Mouse (Mus musculus): ENCODE results near the gene Kbtbd12.

Gene Kbtbd12

DNA sequence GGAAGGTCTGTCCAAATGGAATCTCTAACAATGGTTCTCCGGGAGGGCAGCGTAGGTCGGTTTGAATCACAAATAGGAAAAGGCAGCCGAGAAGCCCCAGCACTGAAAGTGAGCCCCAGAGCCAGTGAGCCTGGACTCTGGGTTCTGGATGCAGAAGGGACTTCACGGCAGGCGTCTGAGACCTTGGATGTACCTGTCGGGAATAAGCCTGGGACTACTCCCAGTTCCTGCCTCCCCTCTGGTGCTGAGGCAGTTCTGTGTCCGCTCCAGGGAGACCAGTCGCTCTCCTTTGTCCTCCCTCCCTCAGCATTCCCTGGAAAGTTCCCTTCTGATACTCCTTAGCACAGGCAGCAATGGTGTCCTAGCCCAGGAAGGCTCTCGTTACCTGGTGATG is 92.4 kb downstream of the Kbtbd12 start:
- no peak for DNase-seq

DNA sequence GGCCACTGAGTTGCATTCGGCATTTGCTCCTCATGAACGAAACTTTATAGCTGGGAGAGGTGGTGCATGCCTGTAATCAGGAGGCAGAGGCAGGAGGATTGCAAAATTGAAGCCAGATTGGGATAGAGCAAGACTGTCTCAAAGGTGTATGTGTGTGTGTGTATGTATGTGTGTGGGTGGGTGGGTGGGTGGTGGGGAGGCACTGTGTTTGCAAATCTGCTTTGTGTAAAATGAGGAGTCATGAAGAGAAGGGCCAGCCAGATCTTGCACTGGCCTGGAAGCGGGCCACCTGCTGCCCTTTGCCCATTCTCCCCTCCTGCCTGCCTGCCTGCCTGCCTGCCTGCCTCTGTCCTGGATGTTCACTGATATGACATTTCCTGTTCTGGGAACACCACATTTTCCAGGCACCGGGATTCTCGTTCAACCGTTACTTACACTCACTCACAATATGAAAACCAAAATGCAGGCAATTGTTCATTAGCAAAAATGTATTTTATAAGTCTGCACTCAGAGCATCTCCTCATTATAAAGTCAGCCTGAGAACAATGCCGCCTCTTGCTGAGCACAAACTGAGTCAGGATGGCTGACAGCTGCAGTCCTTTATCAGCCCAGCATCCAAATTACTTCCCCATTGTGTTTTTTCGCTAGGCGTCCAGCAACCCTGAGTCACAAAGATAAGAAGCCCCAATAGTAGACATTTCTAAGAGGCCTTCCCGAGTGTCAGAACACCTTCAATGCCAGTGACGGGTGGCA is 92.9 kb downstream of the Kbtbd12 start:
- DNase-seq, result no peak

- DNase-seq, result no peak
These were observed 93.5 kb downstream of the Kbtbd12 start for GRCm38 (mm10) chr6:88544241-88544640.

GRCm38 (mm10) chr6:88540093-88540755 is 97.5 kb downstream of the Kbtbd12 start:
- no peak for DNase-seq

DNA sequence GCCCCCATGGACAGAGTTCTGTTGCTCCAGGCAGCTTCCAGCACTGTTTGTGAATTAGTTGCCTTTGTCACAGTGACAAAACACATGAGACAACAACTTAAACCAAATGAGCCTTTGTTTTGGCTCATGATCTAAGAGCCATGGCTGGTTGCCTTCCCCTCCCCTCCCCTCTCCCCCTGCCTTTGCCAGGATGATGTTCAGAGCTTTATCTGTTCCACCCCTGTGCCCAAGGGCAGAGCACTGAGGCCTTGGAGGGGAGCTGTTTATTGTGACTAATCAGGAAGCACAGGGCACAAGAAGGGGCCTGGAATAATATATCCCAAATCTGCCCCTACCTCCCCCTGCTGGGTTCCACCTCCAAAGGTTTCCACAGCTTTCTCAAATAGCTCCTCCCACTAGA is 107.4 kb downstream of the Kbtbd12 start:
- no peak for DNase-seq

DNA sequence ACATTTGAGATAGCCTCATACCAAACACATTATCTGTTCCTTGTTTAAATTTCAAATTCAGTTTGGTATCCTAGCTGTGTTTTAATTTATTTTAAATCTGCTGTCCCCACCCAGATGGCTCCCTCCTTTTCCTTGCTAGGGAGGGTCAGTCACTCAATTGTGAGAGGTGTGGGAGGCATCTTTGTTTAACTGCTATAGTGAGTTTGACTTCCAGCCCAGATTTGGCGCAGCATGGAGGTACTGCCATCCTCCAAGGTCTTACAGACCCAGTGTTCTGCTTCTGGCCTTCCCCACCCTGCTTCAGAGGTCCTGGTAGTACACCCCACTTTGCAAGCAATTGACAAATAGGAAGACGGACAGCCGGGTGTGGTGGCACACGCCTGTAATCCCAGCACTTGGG is 113.7 kb downstream of the Kbtbd12 start:
- no peak for DNase-seq

DNA sequence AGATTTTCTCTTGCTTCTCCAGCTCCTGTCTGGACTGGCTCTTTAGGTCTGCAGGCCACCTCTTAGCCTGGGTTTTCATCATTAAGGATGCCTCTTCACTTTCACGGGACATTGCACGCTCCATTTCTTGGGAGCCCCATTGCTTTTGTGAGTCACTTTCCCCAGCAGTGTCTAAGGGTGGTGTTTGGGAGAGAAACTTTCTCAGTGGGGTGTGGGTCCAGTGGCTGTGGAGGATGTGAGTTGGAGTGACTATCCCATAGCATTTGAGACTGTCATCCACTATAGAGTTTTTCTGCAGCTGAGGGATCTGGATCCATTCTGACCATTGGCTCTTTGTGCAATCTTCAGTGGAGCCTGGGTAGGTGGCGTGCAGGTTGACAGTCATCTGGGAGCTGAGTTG is 114.3 kb downstream of the Kbtbd12 start:
- no peak for DNase-seq

DNA sequence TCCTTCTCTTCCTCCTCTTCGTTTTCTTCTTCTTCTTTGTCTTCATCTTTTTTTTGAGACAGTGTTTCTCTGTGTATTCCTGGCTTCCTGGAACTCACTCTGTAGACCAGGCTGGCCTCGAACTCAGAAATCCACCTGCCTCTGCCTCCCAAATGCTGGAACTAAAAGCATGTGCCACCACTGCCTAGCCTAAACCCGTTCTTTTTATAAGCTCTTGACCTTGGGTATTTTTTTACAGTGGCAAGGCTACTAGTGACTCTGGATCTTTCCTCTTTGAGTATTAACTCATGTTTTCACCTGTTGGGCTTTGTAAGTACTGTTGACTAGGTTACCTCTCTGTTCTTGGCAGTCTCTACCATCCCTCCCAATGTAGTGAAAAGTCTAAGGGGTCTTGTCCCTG is 114.7 kb downstream of the Kbtbd12 start:
- no peak for DNase-seq

DNA sequence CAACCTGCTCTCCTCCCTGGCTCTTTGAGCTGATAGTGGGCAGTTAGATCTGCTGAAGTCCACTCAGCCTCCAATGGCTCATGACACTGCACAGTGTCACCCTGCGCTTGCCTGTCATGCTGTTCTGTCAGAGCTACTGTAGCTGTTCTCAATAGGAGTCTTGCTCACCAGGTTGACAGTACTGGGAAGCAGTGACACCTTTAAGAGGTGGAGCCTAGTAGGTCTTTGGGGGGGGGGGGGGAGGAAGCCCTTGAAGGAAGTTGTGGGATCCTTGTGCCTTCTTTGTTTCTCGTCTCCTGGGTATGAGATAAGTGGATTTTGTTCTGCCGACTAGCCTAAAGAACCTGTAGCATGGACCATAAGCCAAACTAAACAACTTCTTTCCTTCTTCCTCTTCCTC is 115.1 kb downstream of the Kbtbd12 start:
- DNase-seq, result no peak

- no peak for DNase-seq
These were observed 115.9 kb downstream of the Kbtbd12 start for GRCm38 (mm10) chr6:88521821-88522220.

DNA sequence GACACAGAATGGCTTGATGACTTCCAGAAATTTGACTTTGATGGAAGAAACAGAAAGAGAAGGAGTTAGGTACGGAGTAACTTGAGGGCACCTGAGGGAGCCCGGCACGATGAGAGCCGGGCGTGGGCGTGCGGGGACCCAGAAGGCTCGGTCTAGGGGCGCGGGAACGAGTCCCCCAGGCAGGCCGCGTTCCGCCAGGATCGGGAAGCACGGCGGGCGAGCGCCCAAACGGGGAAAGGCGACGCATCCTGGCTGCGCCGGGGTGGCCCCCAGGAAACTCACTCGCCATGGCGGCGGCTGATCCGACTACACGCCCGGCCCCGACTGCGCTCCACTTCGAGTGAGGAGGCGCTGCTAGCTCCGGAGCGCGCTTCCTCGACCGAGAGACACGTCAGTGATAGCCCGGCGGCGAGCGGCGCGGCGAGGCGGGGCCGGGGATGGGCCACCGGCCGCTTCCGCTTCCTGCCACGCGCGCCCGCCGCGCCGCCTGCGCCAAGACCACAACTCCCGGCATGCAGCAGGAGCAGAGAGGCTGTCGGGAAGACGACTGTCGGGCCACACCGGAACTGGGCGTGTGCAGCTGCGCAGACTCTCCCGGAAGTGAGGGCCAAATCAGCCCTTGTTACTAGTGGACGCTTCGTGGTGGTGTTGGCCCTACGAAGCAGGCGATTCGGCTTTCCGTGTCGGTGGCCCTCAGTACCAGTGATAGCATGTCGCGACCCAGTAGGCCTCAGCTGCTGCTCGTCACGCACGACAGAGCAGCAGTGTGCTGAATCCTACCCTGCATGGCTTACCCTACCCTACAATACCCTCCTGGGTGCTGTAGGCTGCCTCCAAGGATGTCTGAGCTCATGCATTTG is 119.1 kb downstream of the Kbtbd12 start, which contains the start of gene Sec61a1:
TSS of gene Sec61a1 (minus strand) at position 502 of the 860 bp plus-strand sequence.
- DNase-seq, result peak; percentile 94 to 97

GRCm38 (mm10) chr6:88517701-88518403 is 119.9 kb downstream of the Kbtbd12 start:
- peak in 1 of 2 experiments; percentile 30 for DNase-seq

DNA sequence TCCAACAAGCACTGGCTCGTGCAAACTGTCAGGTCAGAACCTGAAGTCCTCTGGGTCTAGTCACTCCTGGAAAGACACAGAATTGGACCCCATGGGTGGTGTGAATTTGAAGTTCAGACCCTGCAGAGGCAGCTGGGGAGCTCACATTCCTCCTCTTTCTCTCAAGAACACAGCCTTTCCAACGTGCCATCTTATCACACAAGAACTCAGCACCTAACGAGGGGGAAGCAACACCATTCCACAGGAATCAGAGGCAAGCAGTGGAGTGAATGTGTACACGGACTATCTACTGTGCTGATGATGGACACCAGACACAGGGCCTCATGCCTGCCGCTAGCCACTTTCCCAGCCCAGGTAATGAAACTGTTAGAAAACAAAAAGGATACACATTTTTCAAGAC is 121.1 kb downstream of the Kbtbd12 start:
- DNase-seq, result no peak

DNA sequence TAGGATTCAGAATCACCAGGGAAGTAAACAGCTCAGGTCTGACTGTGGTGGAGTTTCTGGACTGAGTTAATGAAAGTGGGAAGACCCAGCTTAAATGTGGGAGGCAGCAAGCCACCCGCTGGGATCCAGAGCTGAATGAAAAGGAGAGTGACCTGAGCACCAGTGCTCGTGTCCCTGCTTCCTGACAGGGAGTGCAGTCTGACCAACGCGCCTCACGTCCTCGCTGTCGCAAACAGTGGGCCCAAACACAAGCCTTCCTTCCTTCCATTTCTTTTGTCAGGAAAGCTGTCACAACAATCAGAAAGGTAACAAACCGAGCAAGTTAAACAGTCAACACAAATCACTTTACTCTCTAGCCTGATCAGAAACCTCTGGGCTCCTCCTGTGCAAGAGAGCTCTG is 121.8 kb downstream of the Kbtbd12 start:
- no peak for DNase-seq

GRCm38 (mm10) chr6:88514546-88514945 is 123.2 kb downstream of the Kbtbd12 start:
- DNase-seq, result no peak

- no peak for DNase-seq
These were observed 123.8 kb downstream of the Kbtbd12 start for GRCm38 (mm10) chr6:88513984-88514383.

GRCm38 (mm10) chr6:88503044-88503443 is 134.7 kb downstream of the Kbtbd12 start:
- DNase-seq, result no peak

- no peak for DNase-seq
These were observed 135.4 kb downstream of the Kbtbd12 start for GRCm38 (mm10) chr6:88502030-88502970.

GRCm38 (mm10) chr6:88500405-88500767 is 137.4 kb downstream of the Kbtbd12 start:
- DNase-seq, result no peak

DNA sequence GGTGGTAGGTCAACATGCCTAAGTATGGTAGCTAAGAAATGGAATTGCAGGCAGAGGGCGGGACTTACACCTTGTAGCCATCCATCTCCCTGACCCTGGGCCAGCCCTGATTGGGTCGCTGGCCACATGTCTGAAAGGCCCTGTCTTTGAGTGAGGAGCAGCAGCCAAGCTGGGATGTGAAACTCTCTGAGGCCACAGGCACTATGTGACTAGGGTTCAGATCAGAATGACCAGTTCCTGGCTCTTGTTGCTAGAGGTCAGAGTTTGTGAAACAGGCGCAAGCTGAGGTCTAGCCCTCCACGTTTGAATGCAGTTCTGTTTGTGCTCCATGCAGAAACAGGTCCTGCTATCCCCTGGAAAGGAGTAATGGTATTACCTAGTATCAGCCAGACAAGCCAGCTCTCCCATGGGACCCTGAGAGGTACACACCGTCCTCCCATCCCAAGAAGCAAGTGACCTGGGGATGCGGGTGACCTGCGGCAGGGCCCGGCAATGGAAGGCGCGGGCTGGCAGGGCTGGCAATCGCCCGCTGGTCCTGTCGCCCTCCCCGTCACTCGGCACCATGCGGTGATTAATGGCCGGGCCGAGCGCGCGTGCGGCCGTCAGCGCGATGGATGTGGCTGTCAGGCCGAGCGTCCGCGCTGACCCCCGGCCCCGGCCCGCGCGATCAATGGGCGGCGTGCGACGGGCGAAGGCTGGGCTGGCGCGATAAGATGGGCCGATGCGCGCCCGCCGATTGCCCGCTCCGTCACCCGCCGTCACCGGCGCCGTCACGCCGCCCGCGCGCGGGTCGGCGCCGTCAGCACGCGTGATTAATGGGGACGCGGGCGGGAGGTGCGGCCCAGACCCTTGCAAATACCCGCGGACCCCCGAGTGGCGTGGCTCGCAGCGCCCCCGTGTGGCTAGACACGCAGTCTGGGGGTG is 138.0 kb downstream of the Kbtbd12 start:
- DNase-seq, result peak; percentile 83 to 84
